Mouse (Mus musculus) MEL (cell line): ENCODE results near the gene Mrpl37. TPM values are rescaled to one million over a fixed set of nuclear protein-coding genes. Genes with fewer than 3 reads are reported as not detected.

Source experiments
- DNase-seq: peaks from one replicate; pipeline ENCODE4 v3.0.0; 2011; ENCODE audit warnings: low read depth, low spot score
- H3K27ac ChIP-seq: 2 replicates; pipeline ENCODE4 v1.5.1; 2012; ENCODE audit warnings: low read depth, mild to moderate bottlenecking, control low read depth, low read length, moderate library complexity; ENCODE audit not compliant: control insufficient read depth
- H3K27me3 ChIP-seq, 2 experiments: fragments of 150-350 bp in 1 of 2; sonication (generic) in 1 of 2; 2 replicates each; pipeline ENCODE4 v1.6.1; 2012; ENCODE audit warnings: low read length in 2 of 2, mild to moderate bottlenecking in 2 of 2, improper control_type of control experiment in 1 of 2, moderate library complexity in 1 of 2; ENCODE audit not compliant: insufficient read depth in 2 of 2, control insufficient read depth in 1 of 2
- H3K36me3 ChIP-seq, 2 experiments: 2 replicates each; pipeline ENCODE4 v1.6.1; 2012 to 2014; ENCODE audit warnings: low read length in 2 of 2, improper control_type of control experiment in 1 of 2, inconsistent platforms in 1 of 2, mild to moderate bottlenecking in 1 of 2; ENCODE audit not compliant: insufficient read depth in 2 of 2, control insufficient read depth in 1 of 2
- H3K4me1 ChIP-seq, 2 experiments: fragments of 150-350 bp in 1 of 2; sonication (generic) in 1 of 2; 2 replicates each; pipeline ENCODE4 v1.6.1; 2012; ENCODE audit warnings: low read length in 2 of 2, improper control_type of control experiment in 1 of 2, mild to moderate bottlenecking in 1 of 2; ENCODE audit not compliant: insufficient read depth in 2 of 2, control insufficient read depth in 1 of 2
- H3K4me3 ChIP-seq, 2 experiments: fragments of 150-350 bp in 1 of 2; sonication (generic) in 1 of 2; 2 replicates each; pipeline ENCODE4 v1.5.1; 2012; ENCODE audit warnings: low read depth in 2 of 2, low read length in 2 of 2, mild to moderate bottlenecking in 2 of 2, moderate library complexity in 2 of 2, control low read depth in 1 of 2, improper control_type of control experiment in 1 of 2; ENCODE audit not compliant: control insufficient read depth in 1 of 2, insufficient read depth in 1 of 2
- H3K79me2 ChIP-seq: 2 replicates; pipeline ENCODE4 v1.6.1; 2012; ENCODE audit warnings: mild to moderate bottlenecking, low read length, moderate library complexity; ENCODE audit not compliant: control insufficient read depth, poor library complexity, insufficient read depth
- H3K9ac ChIP-seq: 2 replicates; pipeline ENCODE4 v1.6.1; 2012; ENCODE audit warnings: low read depth, mild to moderate bottlenecking, control low read depth, low read length, moderate library complexity; ENCODE audit not compliant: control insufficient read depth, poor library complexity, severe bottlenecking
- H3K9me3 ChIP-seq: fragments of 150-350 bp; sonication (generic); replicated peaks from 2 replicates; pipeline ENCODE4 v1.6.1; 2012; ENCODE audit warnings: mild to moderate bottlenecking, low read length, improper control_type of control experiment, moderate library complexity; ENCODE audit not compliant: insufficient read depth
- BHLHE40 ChIP-seq: IDR thresholded peaks from 2 replicates; pipeline ENCODE4 v1.6.1; 2012; ENCODE audit warnings: low read depth, mild to moderate bottlenecking, inconsistent platforms, low read length, improper control_type of control experiment, borderline replicate concordance
- E2F4 ChIP-seq: IDR thresholded peaks from 2 replicates; pipeline ENCODE4 v1.6.1; 2011; ENCODE audit warnings: low read depth, low read length, improper control_type of control experiment, borderline replicate concordance
- ELF1 ChIP-seq: IDR thresholded peaks from 2 replicates; pipeline ENCODE4 v1.6.1; 2014; ENCODE audit warnings: low read depth, mild to moderate bottlenecking, inconsistent platforms, low read length, improper control_type of control experiment, moderate library complexity
- ETS1 ChIP-seq: IDR thresholded peaks from 2 replicates; pipeline ENCODE4 v1.6.1; 2012; ENCODE audit warnings: low read depth, mild to moderate bottlenecking, inconsistent platforms, low read length, improper control_type of control experiment, moderate library complexity
- GABPA ChIP-seq: IDR thresholded peaks from 2 replicates; pipeline ENCODE4 v1.6.1; 2012; ENCODE audit warnings: low read depth, mild to moderate bottlenecking, inconsistent platforms, low read length, improper control_type of control experiment, moderate library complexity
- HCFC1 ChIP-seq: IDR thresholded peaks from 2 replicates; pipeline ENCODE4 v1.6.1; 2012; ENCODE audit warnings: low read depth, mild to moderate bottlenecking, inconsistent platforms, low read length, improper control_type of control experiment, moderate library complexity
- JUND ChIP-seq: IDR thresholded peaks from 2 replicates; pipeline ENCODE4 v1.6.1; 2011; ENCODE audit warnings: low read depth, mild to moderate bottlenecking, improper control_type of control experiment, low read length
- MAFK ChIP-seq: IDR thresholded peaks from 2 replicates; pipeline ENCODE4 v1.6.1; 2011; ENCODE audit warnings: low read depth, mild to moderate bottlenecking, low read length, improper control_type of control experiment, borderline replicate concordance
- MAX ChIP-seq: IDR thresholded peaks from 2 replicates; pipeline ENCODE4 v1.6.1; 2011; ENCODE audit warnings: low read length, improper control_type of control experiment
- MEF2A ChIP-seq: IDR thresholded peaks from 2 replicates; pipeline ENCODE4 v1.6.1; 2014; ENCODE audit warnings: low read depth, mild to moderate bottlenecking, inconsistent platforms, low read length, improper control_type of control experiment; ENCODE audit not compliant: poor library complexity, insufficient replicate concordance, severe bottlenecking; ENCODE audit errors: extremely low read depth
- MXI1 ChIP-seq: IDR thresholded peaks from 2 replicates; pipeline ENCODE4 v1.6.1; 2011; ENCODE audit warnings: mild to moderate bottlenecking, low read depth, low read length, improper control_type of control experiment
- MYB ChIP-seq: IDR thresholded peaks from 2 replicates; pipeline ENCODE4 v1.6.1; 2011; ENCODE audit warnings: mild to moderate bottlenecking, low read depth, low read length, improper control_type of control experiment
- MYC ChIP-seq: IDR thresholded peaks from 2 replicates; pipeline ENCODE4 v1.6.1; 2011; ENCODE audit warnings: low read depth, mild to moderate bottlenecking, low read length, improper control_type of control experiment, moderate library complexity
- NRF1 ChIP-seq: IDR thresholded peaks from 2 replicates; pipeline ENCODE4 v1.6.1; 2014; ENCODE audit warnings: low read depth, mild to moderate bottlenecking, inconsistent platforms, low read length, improper control_type of control experiment, moderate library complexity; ENCODE audit not compliant: poor library complexity, insufficient read depth, severe bottlenecking
- POLR2A ChIP-seq, 2 experiments: IDR thresholded peaks; 2 replicates each; pipeline ENCODE4 v1.6.1; 2011 to 2012; ENCODE audit warnings: low read length in 2 of 2, mild to moderate bottlenecking in 2 of 2, control low read depth in 1 of 2, improper control_type of control experiment in 1 of 2, low read depth in 1 of 2, moderate library complexity in 1 of 2; ENCODE audit not compliant: control insufficient read depth in 1 of 2, insufficient read depth in 1 of 2, poor library complexity in 1 of 2
- RCOR1 ChIP-seq: IDR thresholded peaks from 2 replicates; pipeline ENCODE4 v1.6.1; 2012; ENCODE audit warnings: low read depth, mild to moderate bottlenecking, inconsistent platforms, low read length, improper control_type of control experiment
- TAL1 ChIP-seq: IDR thresholded peaks from 2 replicates; pipeline ENCODE4 v1.6.1; 2012; ENCODE audit warnings: mild to moderate bottlenecking, inconsistent platforms, low read length, moderate library complexity, mixed read lengths
- TBP ChIP-seq: IDR thresholded peaks from 2 replicates; pipeline ENCODE4 v1.8.0; 2011; ENCODE audit warnings: low read depth, low read length, improper control_type of control experiment
- TCF12 ChIP-seq: IDR thresholded peaks from 2 replicates; pipeline ENCODE4 v1.6.1; 2014; ENCODE audit warnings: low read depth, mild to moderate bottlenecking, inconsistent platforms, low read length, improper control_type of control experiment, moderate library complexity
- USF1 ChIP-seq: IDR thresholded peaks from 2 replicates; pipeline ENCODE4 v1.6.1; 2014; ENCODE audit warnings: low read depth, mild to moderate bottlenecking, inconsistent platforms, low read length, improper control_type of control experiment, moderate library complexity
- USF2 ChIP-seq, 2 experiments: IDR thresholded peaks; 2 replicates each; pipeline ENCODE4 v1.6.1; 2011 to 2012; ENCODE audit warnings: improper control_type of control experiment in 2 of 2, low read length in 2 of 2, borderline replicate concordance in 1 of 2, inconsistent platforms in 1 of 2, low read depth in 1 of 2, mild to moderate bottlenecking in 1 of 2; ENCODE audit not compliant: insufficient read depth in 1 of 2
- ZC3H11A ChIP-seq: IDR thresholded peaks from 2 replicates; pipeline ENCODE4 v1.6.1; 2012; ENCODE audit warnings: low read depth, mild to moderate bottlenecking, inconsistent platforms, low read length, improper control_type of control experiment
- ZKSCAN1 ChIP-seq: IDR thresholded peaks from 2 replicates; pipeline ENCODE4 v1.6.1; 2012; ENCODE audit warnings: low read depth, mild to moderate bottlenecking, inconsistent platforms, low read length, improper control_type of control experiment, moderate library complexity
- ZNF384 ChIP-seq: IDR thresholded peaks from 2 replicates; pipeline ENCODE4 v1.6.1; 2012; ENCODE audit warnings: low read depth, mild to moderate bottlenecking, inconsistent platforms, low read length, improper control_type of control experiment
- polyA plus RNA-seq, 2 experiments: library from polyadenylated mRNA; stranded (reverse) in 1 of 2; unstranded in 1 of 2; fragments of >175 nt in 1 of 2; fragments of >200 nt in 1 of 2; gene quantifications; 2 replicates each; pipeline versions ENCODE4 v1.2.1 to v1.2.4; 2012; ENCODE audit warnings: low replicate concordance in 2 of 2, low read depth in 1 of 2; ENCODE audit not compliant: insufficient read length in 2 of 2, insufficient read depth in 1 of 2, missing spikeins in 1 of 2
- total RNA-seq: library from RNA; depleted of rRNA; stranded (reverse); fragments of 300-350 nt; gene quantifications from 2 replicates; pipeline ENCODE4 v1.2.3, GENCODE M21; 2012

Mrpl37 gene
- total and polyA plus RNA-seq, 3 experiments = 73.1 to 423 (median 153) TPM

DNA sequence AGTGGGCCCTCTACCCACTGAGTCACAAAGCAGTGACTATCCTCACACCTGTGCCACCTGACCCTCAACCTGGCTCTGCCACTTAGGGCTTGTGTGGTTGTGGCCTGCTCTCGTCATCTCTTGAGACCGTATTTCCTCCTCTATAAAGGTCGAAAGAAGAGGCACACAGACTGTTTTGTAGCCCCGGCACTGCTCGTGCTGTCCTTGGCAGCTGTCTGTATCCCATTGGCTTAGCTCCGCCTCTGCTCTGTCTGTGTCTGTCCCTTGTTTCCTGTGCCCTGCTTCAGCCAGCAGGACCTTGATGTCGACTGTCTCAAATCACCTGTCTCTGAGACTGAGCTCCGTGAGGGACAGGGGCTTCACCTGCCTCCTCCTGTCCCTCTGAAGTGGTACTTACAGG lies 40.2 kb downstream of the Mrpl37 start:
- Histone ChIP-seq H3K79me2 (0 out of 2 replicates have a peak, but pooled peaks cover 1% of the 10 kb centered on the region), H3K27ac (no peak overlapping the region), H3K36me3 (peaks cover 0 to 2% of the 10 kb centered on the region in 2 experiments; a peak in 2 of 4 replicates), H3K4me3 (no peak overlapping the region), H3K9ac (no peak overlapping the region), H3K27me3 (no peaks in the 10 kb centered on the region), H3K4me1 (no peaks in the 10 kb centered on the region), H3K9me3 (no peaks in the 10 kb centered on the region)
- no peak for DNase-seq
- TF ChIP-seq MEF2A = no peak

DNA sequence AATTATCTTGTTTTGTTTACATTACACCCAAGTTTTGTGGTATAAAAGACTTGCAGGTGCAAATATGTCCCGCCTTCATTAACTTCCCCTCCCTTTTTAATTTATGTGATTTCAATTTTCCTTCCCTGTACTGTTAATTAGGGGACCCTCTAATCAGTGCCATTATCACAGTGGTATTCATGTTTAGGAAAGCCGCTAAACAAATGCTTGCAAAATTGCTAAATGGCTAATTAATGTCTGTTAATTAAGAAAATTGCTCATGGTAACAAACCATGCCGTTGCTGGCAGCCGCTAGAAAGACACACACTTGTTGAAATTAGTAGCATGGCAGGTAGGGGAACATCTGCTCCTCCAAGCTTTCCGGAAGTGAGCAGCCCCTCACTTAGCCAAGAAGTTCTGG lies 41.3 kb downstream of the Mrpl37 start:
- H3K9me3 ChIP-seq = no peaks in the 10 kb centered on the region
- H3K79me2 ChIP-seq = 0 out of 2 replicates have a peak, but pooled peaks cover 1% of the 10 kb centered on the region
- H3K27ac ChIP-seq = no peak overlapping the region
- H3K9ac ChIP-seq = no peak overlapping the region
- H3K27me3 ChIP-seq = no peaks in the 10 kb centered on the region
- peaks cover 0 to 4% of the 10 kb centered on the region in 2 experiments; a peak in 2 of 4 replicates for H3K36me3 ChIP-seq
- no peaks in the 10 kb centered on the region for H3K4me1 ChIP-seq
- no peak for DNase-seq
- H3K4me3 ChIP-seq = no peak overlapping the region
- no peak for TF ChIP-seq ZNF384
- no peak for TF ChIP-seq MYB
- TF ChIP-seq POLR2A (IDR thresholded peaks at IDR 0.05; ENCODE audit: control insufficient read depth in 1 of 2, insufficient read depth in 1 of 2, low read depth in 1 of 2, low read length in 2 of 2, poor library complexity in 1 of 2) = no peak
- no peak for TF ChIP-seq HCFC1
- no peak for TF ChIP-seq MAX
- no peak for TF ChIP-seq RCOR1
- TF ChIP-seq TCF12 = no peak
- no peak for TF ChIP-seq NRF1
- no peak for TF ChIP-seq GABPA

DNA sequence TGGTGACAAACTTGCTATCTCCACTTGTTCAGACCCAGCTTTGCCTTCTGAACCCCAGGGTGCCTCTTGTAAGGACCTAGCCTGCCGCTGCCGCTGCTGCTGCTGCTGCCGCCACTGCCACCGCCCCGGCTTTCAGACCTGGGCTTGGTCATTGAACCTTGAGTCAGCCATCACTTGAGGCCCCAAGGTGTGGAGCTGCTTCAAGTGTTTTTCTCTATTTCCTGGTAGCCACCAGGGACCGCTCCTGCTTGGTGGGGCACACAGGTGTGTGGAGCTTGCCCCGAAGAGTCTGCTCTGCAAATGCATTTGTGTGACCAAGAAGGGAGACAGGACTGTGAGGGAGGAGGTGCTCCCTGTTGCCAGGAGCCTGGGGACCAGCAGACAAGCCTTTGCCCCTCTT lies 41.8 kb downstream of the Mrpl37 start:
- TF ChIP-seq ETS1 = no peak
- no peak for TF ChIP-seq BHLHE40
- no peak for TF ChIP-seq ZKSCAN1
- TF ChIP-seq JUND = no peak
- TF ChIP-seq TBP = no peak
- no peak for TF ChIP-seq USF1
- TF ChIP-seq MXI1 = no peak
- no peak for TF ChIP-seq E2F4
- no peak for TF ChIP-seq TAL1
- no peak for TF ChIP-seq MAFK
- no peak for TF ChIP-seq USF2 (IDR thresholded peaks at IDR 0.05; ENCODE audit: borderline replicate concordance in 1 of 2, insufficient read depth in 1 of 2, low read depth in 1 of 2, low read length in 2 of 2)
- TF ChIP-seq TCF12 = no peak
- TF ChIP-seq ZC3H11A = no peak
- TF ChIP-seq MYC = no peak
- TF ChIP-seq MYB = no peak
- no peak for TF ChIP-seq NRF1
- TF ChIP-seq ELF1 = no peak
- TF ChIP-seq, all 39 proteins: peak for 0
- 0 out of 2 replicates have a peak, but pooled peaks cover 1% of the 10 kb centered on the region for H3K79me2 ChIP-seq
- no peak overlapping the region for H3K9ac ChIP-seq
- DNase-seq = no peak
- no peaks in the 10 kb centered on the region for H3K27me3 ChIP-seq
- H3K4me3 ChIP-seq = no peak overlapping the region
- H3K4me1 ChIP-seq = no peaks in the 10 kb centered on the region
- no peak overlapping the region for H3K27ac ChIP-seq
- H3K36me3 ChIP-seq = peaks cover 0 to 4% of the 10 kb centered on the region in 2 experiments; a peak in 2 of 4 replicates
- no peaks in the 10 kb centered on the region for H3K9me3 ChIP-seq
